Mouse (Mus musculus): Measurements from ENCODE around the gene Fars2. TPM values are rescaled to one million over a fixed set of nuclear protein-coding genes. Genes with fewer than 3 reads are reported as not detected.
A peak's percentile ranks its signal among the peaks of the same experiment; 100 is the strongest.

Fars2 gene
- polyA plus RNA-seq (2016; fragmentation: Nextera tagmentation; extraction: Ambion mirVana) = 25.2 and 26.4 TPM in 2 replicates

DNA sequence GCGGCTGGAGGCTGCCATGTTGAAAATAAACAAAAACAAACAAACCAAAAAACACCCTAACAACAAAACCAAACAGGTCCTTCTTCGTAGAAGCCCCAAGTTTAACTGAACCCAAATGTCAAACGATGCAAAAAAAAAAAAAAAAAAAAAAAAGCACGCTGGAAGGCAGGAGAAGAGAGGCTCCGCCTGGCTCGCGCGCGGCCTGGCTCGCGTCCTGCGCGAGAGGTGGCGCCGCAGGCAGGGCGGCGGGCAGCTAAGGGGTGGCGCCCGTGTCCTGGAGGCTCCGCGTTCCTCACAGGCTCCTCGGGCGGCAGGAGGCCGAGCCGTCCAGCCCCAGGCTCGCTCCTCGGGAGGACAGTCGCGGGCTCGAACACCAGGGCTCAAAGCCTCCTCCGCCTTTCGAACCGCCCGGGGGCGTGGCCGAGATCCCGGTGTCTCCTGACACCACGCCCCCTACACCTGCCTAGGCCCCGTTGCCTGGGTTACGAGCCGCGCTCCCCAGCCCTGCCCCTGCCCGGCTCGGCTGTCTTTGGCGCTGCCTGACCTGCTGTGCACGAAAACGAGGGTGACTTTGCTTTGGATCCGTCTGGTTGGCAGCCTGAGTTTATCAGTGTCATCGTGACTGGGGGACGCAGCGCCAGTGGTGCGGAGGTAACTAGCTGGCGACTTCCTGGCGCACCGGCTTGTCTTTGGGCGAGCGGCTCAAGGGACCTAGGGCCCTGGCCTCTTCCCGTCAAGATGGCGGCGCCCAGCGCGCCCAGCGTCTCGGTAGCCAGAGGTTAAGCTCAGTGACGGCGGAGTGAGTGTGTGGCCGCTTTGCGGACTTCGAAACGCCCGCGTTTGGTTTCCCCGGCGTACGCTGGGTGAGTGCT is at the start of gene Fars2, which contains the start of gene Lyrm4:
TSS of gene Fars2 (plus strand) at position 270 of the 872 bp plus-strand sequence.
TSS of gene Lyrm4 (minus strand) at position 384 of the 872 bp plus-strand sequence.
- no peaks in the 10 kb centered on the region for H3K9me3 ChIP-seq (replicated peaks)
- H3K36me3 ChIP-seq = no peaks in the 10 kb centered on the region
- under 1% methylated on average over 74 of the region's 75 CpGs for WGBS
- peak within 1 kb of the TSS; percentile 75 for H3K4me3 ChIP-seq
- no peaks in the 10 kb centered on the region for H3K27me3 ChIP-seq (ENCODE audit: low read depth, poor library complexity, severe bottlenecking)
- H3K27ac ChIP-seq (replicated peaks) = peak within 1 kb of the TSS; percentile 99
- DNase-seq (ENCODE audit: low spot score) = peak; percentile 98
- peaks cover 28% of the 10 kb centered on the region for H3K4me1 ChIP-seq

- Histone ChIP-seq H3K9me3 (replicated peaks) (no peaks in the 10 kb centered on the region), H3K36me3 (no peaks in the 10 kb centered on the region), H3K27ac (replicated peaks) (no peak overlapping the region), H3K4me1 (no peaks in the 10 kb centered on the region), H3K27me3 (ENCODE audit: low read depth, poor library complexity, severe bottlenecking) (no peaks in the 10 kb centered on the region), H3K4me3 (no peak overlapping the region)
- 86% methylated on average over 3 of the region's 3 CpGs for WGBS
- DNase-seq (ENCODE audit: low spot score) = no peak
Observed at GRCm38 (mm10) chr13:36074484-36074883, 42.7 kb upstream of the Fars2 start.

- WGBS = 93% methylated on average over 3 of the region's 3 CpGs
- Histone ChIP-seq H3K4me3 (no peak overlapping the region), H3K4me1 (no peaks in the 10 kb centered on the region), H3K27me3 (ENCODE audit: low read depth, poor library complexity, severe bottlenecking) (no peaks in the 10 kb centered on the region), H3K36me3 (peaks cover 2% of the 10 kb centered on the region; the same call in 1 of the 2 replicates), H3K27ac (replicated peaks) (no peak overlapping the region), H3K9me3 (replicated peaks) (no peaks in the 10 kb centered on the region)
- DNase-seq (ENCODE audit: low spot score) = no peak
Observed at GRCm38 (mm10) chr13:36081591-36081990, 35.6 kb upstream of the Fars2 start.

DNA sequence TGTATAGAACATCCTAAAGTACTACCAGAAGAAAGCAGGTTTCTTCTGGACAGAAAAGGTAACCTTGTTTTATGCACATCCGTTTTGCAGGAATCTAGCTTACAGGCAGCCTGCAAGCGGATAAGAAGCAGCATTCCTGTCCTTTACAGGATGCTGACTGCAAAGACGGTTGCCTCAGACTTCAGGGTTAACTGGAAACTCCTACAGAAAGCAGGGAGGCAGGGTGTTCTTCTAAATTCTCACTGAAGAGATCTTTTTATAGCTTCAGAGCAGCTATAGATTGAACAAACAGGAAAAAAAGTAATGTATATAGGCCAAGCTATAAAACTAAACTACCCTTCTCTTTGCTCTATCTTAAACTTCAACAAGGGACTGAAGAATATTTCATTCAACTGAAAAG is 32.5 kb upstream of the Fars2 start:
- Histone ChIP-seq H3K36me3 (peaks cover 8% of the 10 kb centered on the region; the same call in 1 of the 2 replicates), H3K4me3 (no peak overlapping the region), H3K27ac (replicated peaks) (no peak overlapping the region), H3K27me3 (ENCODE audit: low read depth, poor library complexity, severe bottlenecking) (no peaks in the 10 kb centered on the region), H3K4me1 (no peaks in the 10 kb centered on the region), H3K9me3 (replicated peaks) (no peaks in the 10 kb centered on the region)
- 86% methylated on average over 3 of the region's 3 CpGs for WGBS
- DNase-seq (ENCODE audit: low spot score) = no peak

GRCm38 (mm10) chr13:36085971-36086370 is 31.2 kb upstream of the Fars2 start:
- Histone ChIP-seq H3K27ac (replicated peaks) (no peak overlapping the region), H3K36me3 (peaks cover 17% of the 10 kb centered on the region), H3K4me3 (no peak overlapping the region), H3K4me1 (no peaks in the 10 kb centered on the region), H3K9me3 (replicated peaks) (no peaks in the 10 kb centered on the region), H3K27me3 (ENCODE audit: low read depth, poor library complexity, severe bottlenecking) (no peaks in the 10 kb centered on the region)
- 92% methylated on average over 3 of the region's 3 CpGs for WGBS
- no peak for DNase-seq (ENCODE audit: low spot score)

DNA sequence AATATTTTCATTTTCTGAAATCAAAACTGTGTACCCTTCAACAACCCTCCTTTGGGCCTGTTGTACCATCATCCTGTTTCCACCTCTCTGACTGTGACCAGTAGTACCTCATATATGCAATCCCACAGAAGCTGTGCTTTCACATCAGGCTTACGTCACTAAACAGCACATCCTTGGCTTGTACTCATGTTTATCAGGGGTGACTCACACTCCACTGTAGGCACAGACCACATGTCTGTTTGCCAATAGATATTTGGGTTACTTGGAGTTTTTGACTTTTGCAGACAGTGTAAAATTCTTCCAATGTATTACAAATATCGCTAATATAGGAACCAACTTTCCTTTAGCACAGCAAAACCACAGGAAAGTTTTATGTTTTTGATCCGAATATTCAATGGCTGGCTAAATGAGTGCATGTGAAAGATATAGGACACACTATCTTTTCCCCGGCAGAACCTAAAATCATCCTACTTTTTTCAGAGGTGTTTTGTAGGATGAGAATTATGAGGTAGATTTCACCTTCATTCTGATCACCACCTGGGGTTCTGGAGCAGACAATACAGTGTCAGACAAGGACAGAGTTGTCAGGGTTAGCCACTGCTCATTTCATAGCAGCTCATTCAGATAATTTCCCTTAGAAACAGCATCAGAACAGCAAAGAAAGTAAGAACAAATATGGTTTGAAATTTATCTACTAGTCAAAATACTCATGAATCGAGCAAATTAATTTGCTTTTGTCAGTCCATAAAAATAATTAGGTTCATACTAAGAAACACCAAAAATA is 30.4 kb upstream of the Fars2 start:
- H3K27me3 ChIP-seq (ENCODE audit: low read depth, poor library complexity, severe bottlenecking) = no peaks in the 10 kb centered on the region
- no peaks in the 10 kb centered on the region for H3K9me3 ChIP-seq (replicated peaks)
- DNase-seq (ENCODE audit: low spot score) = no peak
- peaks cover 18% of the 10 kb centered on the region for H3K36me3 ChIP-seq
- no peaks in the 10 kb centered on the region for H3K4me1 ChIP-seq
- WGBS = 92% methylated on average over 5 of the region's 5 CpGs
- no peak overlapping the region for H3K27ac ChIP-seq (replicated peaks)
- no peak overlapping the region for H3K4me3 ChIP-seq

DNA sequence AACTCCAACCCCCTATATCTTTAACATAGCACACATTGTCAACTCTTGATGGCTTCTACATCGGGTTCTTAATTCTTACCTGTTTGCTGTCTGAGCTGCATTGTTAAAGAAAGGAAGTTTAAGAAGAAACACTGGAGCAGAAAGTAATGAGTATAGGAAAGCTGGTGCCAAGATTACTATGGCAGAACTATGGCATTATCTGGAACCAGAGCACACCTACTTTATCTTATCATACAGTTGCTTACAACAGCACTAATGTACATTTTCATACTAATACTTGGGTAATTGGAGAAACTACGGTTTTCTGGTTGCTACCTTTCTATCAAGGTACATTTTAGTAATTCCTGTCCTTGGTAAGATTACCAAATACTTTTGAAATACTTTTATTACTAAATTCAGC is 29.8 kb upstream of the Fars2 start:
- Histone ChIP-seq H3K27me3 (ENCODE audit: low read depth, poor library complexity, severe bottlenecking) (no peaks in the 10 kb centered on the region), H3K4me1 (no peaks in the 10 kb centered on the region), H3K9me3 (replicated peaks) (no peaks in the 10 kb centered on the region), H3K36me3 (peaks cover 16% of the 10 kb centered on the region), H3K4me3 (no peak overlapping the region), H3K27ac (replicated peaks) (no peak overlapping the region)
- 88% methylated on average over 2 of the region's 2 CpGs for WGBS
- no peak for DNase-seq (ENCODE audit: low spot score)

DNA sequence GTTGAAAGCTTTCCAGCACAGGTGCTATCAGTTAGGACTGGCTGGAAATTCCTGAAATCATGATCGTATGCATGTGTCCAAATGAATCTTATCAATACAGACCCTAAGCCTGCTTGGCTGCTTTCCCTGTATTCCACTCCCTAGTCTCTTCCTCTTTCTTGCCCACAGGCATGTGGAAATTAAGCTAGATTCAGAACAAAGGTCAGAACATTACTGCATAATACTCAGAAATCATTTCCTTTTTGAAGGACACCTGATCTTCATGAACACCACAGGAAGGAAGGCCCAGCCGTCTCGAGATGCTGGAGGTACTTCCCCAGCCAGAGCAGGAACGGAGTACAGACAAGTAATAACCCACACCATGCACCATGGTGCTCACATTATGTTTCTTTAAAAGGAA is 29.0 kb upstream of the Fars2 start:
- 90% methylated on average over 4 of the region's 4 CpGs for WGBS
- H3K4me3 ChIP-seq = no peak overlapping the region
- H3K36me3 ChIP-seq = peaks cover 16% of the 10 kb centered on the region

GRCm38 (mm10) chr13:36096684-36097383 is 20.4 kb upstream of the Fars2 start:
- DNase-seq (ENCODE audit: low spot score) = no peak

More for the DNA sequence above, 29.0 kb upstream of the Fars2 start:
- H3K9me3 ChIP-seq (replicated peaks) = no peaks in the 10 kb centered on the region
- no peak for DNase-seq (ENCODE audit: low spot score)
- no peak overlapping the region for H3K27ac ChIP-seq (replicated peaks)
- H3K4me1 ChIP-seq = no peaks in the 10 kb centered on the region
- no peaks in the 10 kb centered on the region for H3K27me3 ChIP-seq (ENCODE audit: low read depth, poor library complexity, severe bottlenecking)

GRCm38 (mm10) chr13:36105591-36105990 is 11.6 kb upstream of the Fars2 start:
- Histone ChIP-seq H3K9me3 (replicated peaks) (no peaks in the 10 kb centered on the region), H3K36me3 (no peaks in the 10 kb centered on the region), H3K4me3 (no peak overlapping the region), H3K27ac (replicated peaks) (no peak overlapping the region), H3K27me3 (ENCODE audit: low read depth, poor library complexity, severe bottlenecking) (no peaks in the 10 kb centered on the region), H3K4me1 (peaks cover 8% of the 10 kb centered on the region)
- 88% methylated on average over 6 of the region's 6 CpGs for WGBS
- no peak for DNase-seq (ENCODE audit: low spot score)

More at GRCm38 (mm10) chr13:36096684-36097383, 20.4 kb upstream of the Fars2 start:
- Histone ChIP-seq H3K27me3 (ENCODE audit: low read depth, poor library complexity, severe bottlenecking) (no peaks in the 10 kb centered on the region), H3K4me3 (no peak overlapping the region), H3K9me3 (replicated peaks) (no peaks in the 10 kb centered on the region), H3K4me1 (no peaks in the 10 kb centered on the region), H3K27ac (replicated peaks) (no peak overlapping the region), H3K36me3 (no peaks in the 10 kb centered on the region)
- WGBS = 88% methylated on average over 5 of the region's 5 CpGs

GRCm38 (mm10) chr13:36108528-36108927 is 8.7 kb upstream of the Fars2 start:
- H3K4me3 ChIP-seq = no peak overlapping the region
- H3K9me3 ChIP-seq (replicated peaks) = no peaks in the 10 kb centered on the region
- no peak overlapping the region for H3K27ac ChIP-seq (replicated peaks)
- H3K4me1 ChIP-seq = peaks cover 8% of the 10 kb centered on the region
- DNase-seq (ENCODE audit: low spot score) = no peak
- no peaks in the 10 kb centered on the region for H3K36me3 ChIP-seq
- 92% methylated on average over 4 of the region's 4 CpGs for WGBS
- H3K27me3 ChIP-seq (ENCODE audit: low read depth, poor library complexity, severe bottlenecking) = no peaks in the 10 kb centered on the region

- no peak for DNase-seq (ENCODE audit: low spot score)
- WGBS = 93% methylated on average over 2 of the region's 2 CpGs
Observed at GRCm38 (mm10) chr13:36111331-36111730, 5.9 kb upstream of the Fars2 start.

More at GRCm38 (mm10) chr13:36111331-36111730, 5.9 kb upstream of the Fars2 start:
- Histone ChIP-seq H3K27me3 (ENCODE audit: low read depth, poor library complexity, severe bottlenecking) (no peaks in the 10 kb centered on the region), H3K36me3 (no peaks in the 10 kb centered on the region), H3K9me3 (replicated peaks) (no peaks in the 10 kb centered on the region), H3K27ac (replicated peaks) (no peak overlapping the region), H3K4me3 (no peak overlapping the region), H3K4me1 (peaks cover 13% of the 10 kb centered on the region)

All from midbrain, embryonic 10.5 days (tissue).